Mouse (Mus musculus) hindbrain, postnatal 0 days (tissue): Measurements from ENCODE around the gene Slc10a6. TPM values are rescaled to one million over a fixed set of nuclear protein-coding genes. Genes with fewer than 3 reads are reported as not detected.
A peak's percentile ranks its signal among the peaks of the same experiment; 100 is the strongest.

ENCODE experiments used
- ATAC-seq: fragments of 200-750 bp; cut with Nextera tagmentation; 2 replicates; pipeline ENCODE4 v1.8.0; 2017; ENCODE audit warnings: mild to moderate bottlenecking, moderate TSS enrichment, moderate library complexity
- DNase-seq: peaks from one replicate; pipeline ENCODE4 v3.0.0-alpha.2; 2015; ENCODE audit warnings: low spot score
- H3K27ac ChIP-seq: fragments of 300-500 bp; sonication (generic); 2 replicates; pipeline ENCODE4 v1.5.1; 2014; ENCODE audit warnings: mild to moderate bottlenecking
- H3K27me3 ChIP-seq: fragments of 300-500 bp; sonication (generic); 2 replicates; pipeline ENCODE4 v1.6.1; 2014; ENCODE audit warnings: low read length, mixed read lengths; ENCODE audit not compliant: insufficient read depth
- H3K36me3 ChIP-seq: fragments of 300-500 bp; sonication (generic); 2 replicates; pipeline ENCODE4 v1.6.1; 2014; ENCODE audit warnings: low read length, mixed read lengths; ENCODE audit not compliant: insufficient read depth
- H3K4me1 ChIP-seq: fragments of 300-500 bp; sonication (generic); 2 replicates; pipeline ENCODE4 v1.6.1; 2014; ENCODE audit warnings: antibody characterized with exemption, low read length, mixed read lengths; ENCODE audit not compliant: insufficient read depth
- H3K4me2 ChIP-seq: fragments of 300-500 bp; sonication (generic); 2 replicates; pipeline ENCODE4 v1.6.1; 2014; ENCODE audit warnings: low read depth, mild to moderate bottlenecking, low read length, moderate library complexity, mixed read lengths
- H3K4me3 ChIP-seq: fragments of 300-500 bp; sonication (generic); 2 replicates; pipeline ENCODE4 v1.5.1; 2014; ENCODE audit warnings: low read length
- H3K9ac ChIP-seq: fragments of 300-500 bp; sonication (generic); replicated peaks from 2 replicates; pipeline ENCODE4 v1.6.1; 2014; ENCODE audit warnings: mild to moderate bottlenecking, low read length, moderate library complexity, mixed read lengths
- H3K9me3 ChIP-seq: fragments of 300-500 bp; sonication (generic); 2 replicates; pipeline ENCODE4 v1.6.1; 2016; ENCODE audit warnings: low read length, mixed read lengths
- CTCF ChIP-seq: IDR thresholded peaks from 2 replicates; pipeline ENCODE4 v1.5.1; 2016; ENCODE audit warnings: antibody characterized with exemption, control low read depth, low read depth
- WGBS: fragments of 180-500 bp; shearing (Covaris S2); extraction: QIAGEN DNeasy Blood & Tissue Kit; methylation state at CpG from one replicate; pipeline ENCODE4 v1.1.7; 2014; 5-methylcytosine and 5-hydroxymethylcytosine counted together
- polyA plus RNA-seq: library from polyadenylated mRNA; unstranded; fragments of >200 nt; fragmentation: Nextera tagmentation; extraction: Ambion mirVana; gene quantifications from 2 replicates; pipeline ENCODE4 v1.2.1, GENCODE M21; 2015
- total RNA-seq: library from RNA; depleted of rRNA; stranded (reverse); fragments of >200 nt; gene quantifications from 2 replicates; pipeline ENCODE4 v1.2.3, GENCODE M21; 2014

Slc10a6 gene
- total and polyA plus RNA-seq, 2 experiments from 2014 or later = 0.26 to 0.63 TPM

- WGBS = 76% methylated on average over 12 of the region's 12 CpGs
- Histone ChIP-seq H3K36me3 (no peaks in the 10 kb centered on the region), H3K27ac (no peak overlapping the region), H3K4me3 (no peak overlapping the region), H3K4me1 (no peaks in the 10 kb centered on the region), H3K27me3 (no peaks in the 10 kb centered on the region), H3K9ac (no peak overlapping the region), H3K9me3 (no peaks in the 10 kb centered on the region), H3K4me2 (no peak overlapping the region)
- ATAC-seq (no peak), DNase-seq (no peak)
- TF ChIP-seq CTCF = no peak
Observed at GRCm38 (mm10) chr5:103620301-103620973, 8.8 kb downstream of the Slc10a6 start.

DNA sequence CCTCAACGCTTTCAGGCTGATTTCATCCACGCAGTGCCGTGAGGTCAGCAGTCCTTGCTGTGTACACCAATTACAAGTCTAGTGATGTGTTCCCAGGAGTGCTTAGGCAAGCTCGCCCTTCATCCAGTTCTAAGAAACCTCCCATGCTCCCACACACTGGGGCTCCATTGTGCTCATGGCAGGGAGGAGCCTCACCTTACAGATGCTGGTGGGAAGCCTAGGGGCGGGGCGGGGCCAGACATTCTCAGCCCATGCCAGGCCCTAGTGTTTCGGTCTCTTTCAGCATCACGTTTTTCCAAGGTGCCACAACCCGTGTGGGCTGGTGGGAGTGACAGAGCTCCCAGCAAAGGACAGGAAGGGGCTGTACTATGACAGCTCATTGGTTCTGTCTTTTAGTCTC lies 12.0 kb downstream of the Slc10a6 start:
- 63% methylated on average over 9 of the region's 9 CpGs for WGBS
- DNase-seq (no peak), ATAC-seq (no peak)
- Histone ChIP-seq H3K9ac (no peak overlapping the region), H3K9me3 (no peaks in the 10 kb centered on the region), H3K4me1 (no peaks in the 10 kb centered on the region), H3K4me3 (no peak overlapping the region), H3K4me2 (no peak overlapping the region), H3K27me3 (no peaks in the 10 kb centered on the region), H3K36me3 (no peaks in the 10 kb centered on the region), H3K27ac (no peak overlapping the region)
- no peak for TF ChIP-seq CTCF

GRCm38 (mm10) chr5:103614356-103614755 lies 14.8 kb downstream of the Slc10a6 start:
- Histone ChIP-seq H3K9me3 (no peaks in the 10 kb centered on the region), H3K27me3 (no peaks in the 10 kb centered on the region), H3K4me3 (no peak overlapping the region), H3K4me2 (no peak overlapping the region), H3K4me1 (no peaks in the 10 kb centered on the region), H3K9ac (no peak overlapping the region), H3K27ac (no peak overlapping the region), H3K36me3 (no peaks in the 10 kb centered on the region)
- no peak for TF ChIP-seq CTCF
- 76% methylated on average over 7 of the region's 7 CpGs for WGBS
- no peak for ATAC-seq
- no peak for DNase-seq

- Histone ChIP-seq H3K9ac (no peak overlapping the region), H3K27ac (no peak overlapping the region), H3K36me3 (no peaks in the 10 kb centered on the region), H3K4me1 (no peaks in the 10 kb centered on the region), H3K9me3 (no peaks in the 10 kb centered on the region), H3K27me3 (no peaks in the 10 kb centered on the region), H3K4me3 (no peak overlapping the region), H3K4me2 (no peak overlapping the region)
- DNase-seq (no peak), ATAC-seq (no peak)
- 83% methylated on average over 7 of the region's 7 CpGs for WGBS
- peak; percentile 37 for TF ChIP-seq CTCF
Observed at GRCm38 (mm10) chr5:103612316-103612715, 16.9 kb downstream of the Slc10a6 start.

GRCm38 (mm10) chr5:103610856-103611472 lies 18.2 kb downstream of the Slc10a6 start:
- no peaks in the 10 kb centered on the region for H3K9me3 ChIP-seq
- H3K4me2 ChIP-seq = no peak overlapping the region
- no peak for TF ChIP-seq CTCF
- no peak for ATAC-seq
- H3K27ac ChIP-seq = no peak overlapping the region
- no peak overlapping the region for H3K4me3 ChIP-seq
- 92% methylated on average over 10 of the region's 10 CpGs for WGBS
- H3K4me1 ChIP-seq = no peaks in the 10 kb centered on the region
- no peaks in the 10 kb centered on the region; the same call in 1 of the 2 replicates for H3K27me3 ChIP-seq
- no peaks in the 10 kb centered on the region for H3K36me3 ChIP-seq
- no peak for DNase-seq
- no peak overlapping the region for H3K9ac ChIP-seq

DNA sequence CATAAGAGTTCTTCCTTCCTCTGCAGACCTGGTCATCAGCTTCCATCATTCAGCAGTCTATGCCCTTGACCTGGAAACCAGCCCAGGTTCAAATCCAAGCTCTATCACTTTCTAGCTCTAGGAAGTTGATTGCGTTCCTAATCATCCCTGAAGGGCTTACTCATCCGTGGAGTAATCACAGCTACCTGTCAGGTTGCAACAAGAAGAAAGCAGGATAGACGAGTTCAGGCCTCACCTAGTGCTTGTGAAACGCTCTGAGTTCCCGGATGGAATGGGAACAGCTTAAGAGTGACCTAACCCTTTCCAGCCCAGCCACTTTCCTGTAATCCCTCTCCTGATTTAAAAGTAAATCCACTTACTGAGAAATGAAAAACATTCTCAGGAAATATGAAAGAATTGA lies 19.1 kb downstream of the Slc10a6 start:
- Histone ChIP-seq H3K4me1 (no peaks in the 10 kb centered on the region), H3K9me3 (no peaks in the 10 kb centered on the region), H3K4me3 (no peak overlapping the region), H3K27me3 (no peaks in the 10 kb centered on the region; the same call in 1 of the 2 replicates), H3K27ac (no peak overlapping the region), H3K9ac (no peak overlapping the region), H3K4me2 (no peak overlapping the region), H3K36me3 (no peaks in the 10 kb centered on the region)
- ATAC-seq (no peak), DNase-seq (no peak)
- no peak for TF ChIP-seq CTCF
- WGBS = 79% methylated on average over 5 of the region's 5 CpGs

DNA sequence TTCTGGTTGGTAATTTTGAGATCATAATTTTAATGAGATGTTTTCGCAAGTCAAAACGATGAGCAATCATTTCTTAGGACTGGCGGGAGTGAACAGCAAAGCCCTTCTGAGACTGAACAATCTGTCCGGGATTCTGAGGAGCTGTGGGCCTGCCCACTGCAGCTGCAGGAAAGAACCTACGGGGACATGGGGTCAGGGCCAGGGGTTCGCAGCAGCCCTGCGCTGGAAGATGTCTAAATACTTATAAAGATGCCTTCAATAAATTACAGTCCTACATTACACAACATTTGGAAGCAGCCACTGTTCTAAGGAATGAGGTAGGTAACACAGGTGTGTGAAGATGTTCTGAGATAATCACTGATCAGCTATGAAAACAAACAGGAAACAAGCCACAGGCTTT lies 23.5 kb downstream of the Slc10a6 start:
- 0 out of 2 replicates have a peak, but pooled peaks cover 5% of the 10 kb centered on the region for H3K4me1 ChIP-seq
- H3K4me2 ChIP-seq = no peak overlapping the region
- WGBS = 84% methylated on average over 7 of the region's 7 CpGs
- no peak overlapping the region for H3K4me3 ChIP-seq
- H3K36me3 ChIP-seq = no peaks in the 10 kb centered on the region
- TF ChIP-seq CTCF = no peak
- no peaks in the 10 kb centered on the region for H3K9me3 ChIP-seq
- ATAC-seq (no peak), DNase-seq (no peak)
- H3K27me3 ChIP-seq = no peaks in the 10 kb centered on the region; the same call in 1 of the 2 replicates
- H3K9ac ChIP-seq = no peak overlapping the region
- H3K27ac ChIP-seq = no peak overlapping the region
